Mouse (Mus musculus): ENCODE results near the gene Aspm. TPM values are rescaled to one million over a fixed set of nuclear protein-coding genes. Genes with fewer than 3 reads are reported as not detected.

Aspm gene
- polyA plus RNA-seq, 1 experiment, result 0.19 TPM

GRCm38 (mm10) chr1:139501258-139501752 lies 46.7 kb downstream of the Aspm start, which contains the start of gene F13b:
Gene F13b (plus strand): TSS chr1:139501702.
- no peak for DNase-seq (ENCODE audit: low read depth)

GRCm38 (mm10) chr1:139514556-139514955 lies 60.0 kb downstream of the Aspm start:
- DNase-seq (ENCODE audit: low read depth), result no peak

Other genes with a start within 250 kb of the Aspm start
- not detected in 2 replicates for gene Crb1, start 77.7 kb upstream of the Aspm start, polyA plus RNA-seq (2012; rRNA removed)
- gene Zbtb41, start 32.5 kb upstream of the Aspm start, polyA plus RNA-seq (2012; rRNA removed), result 4.6 and 5.9 TPM in 2 replicates
- 0.06 TPM in 1 of 2 replicates, not detected in the other for gene F13b, start 46.9 kb downstream of the Aspm start, polyA plus RNA-seq (2012; rRNA removed)
- gene Cfhr1, start 105.5 kb downstream of the Aspm start, polyA plus RNA-seq (2012; rRNA removed), result 0.07 TPM in 1 of 2 replicates, not detected in the other